Mouse (Mus musculus): ENCODE data around the gene Mtmr11.
A peak's percentile ranks its signal among the peaks of the same experiment; 100 is the strongest.

- no peak for TF ChIP-seq POLR2A (IDR thresholded peaks at IDR 0.05; ENCODE audit: extremely low read depth, insufficient read depth, low read length)
- peak; percentile 43 for TF ChIP-seq CTCF (IDR thresholded peaks at IDR 0.05; ENCODE audit: low read depth, low read length)
Measured at GRCm38 (mm10) chr3:96209242-96209641, 47.4 kb downstream of the Mtmr11 start.

All from liver, adult 2 months (tissue).